Mouse (Mus musculus): ENCODE results near the gene Trim7.

DNA sequence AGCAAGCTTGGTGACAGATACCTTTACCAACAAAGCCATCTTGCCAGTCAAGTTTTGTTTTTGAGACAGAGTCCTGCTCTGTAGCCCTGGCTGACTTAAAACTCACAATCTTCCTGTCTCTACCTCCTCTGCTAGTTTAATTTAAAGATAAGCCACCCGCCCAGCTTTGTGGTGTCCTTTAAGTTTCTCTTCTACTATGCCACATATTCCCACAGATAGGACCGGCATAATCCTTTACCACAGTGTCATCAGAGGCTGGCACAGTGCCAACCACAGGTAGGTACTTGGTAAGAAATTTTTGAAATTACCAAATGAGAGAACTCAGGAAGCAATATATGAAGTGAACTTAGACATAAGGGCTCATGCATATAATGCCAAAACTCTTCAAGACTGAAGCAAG is 15.8 kb upstream of the Trim7 start:
- no peak for TF ChIP-seq CTCF (IDR thresholded peaks at IDR 0.05)
- TF ChIP-seq POLR2A (IDR thresholded peaks at IDR 0.05; ENCODE audit: insufficient read depth, low read depth, low read length) = no peak
- no peak for TF ChIP-seq EP300 (IDR thresholded peaks at IDR 0.05; ENCODE audit: insufficient read depth, low read depth, low read length)

All from heart, adult 2 months (tissue).